Mouse (Mus musculus) liver, embryonic 11.5 days (tissue): ENCODE data around the gene Serpina7. TPM values are rescaled to one million over a fixed set of nuclear protein-coding genes. Genes with fewer than 3 reads are reported as not detected.

Source experiments
- ATAC-seq: fragments of 200-750 bp; cut with Nextera tagmentation; replicated peaks from 2 replicates; pipeline ENCODE4 v1.8.0; 2017; ENCODE audit warnings: moderate number of reproducible peaks, mild to moderate bottlenecking, moderate TSS enrichment, moderate library complexity; ENCODE audit not compliant: low FRiP score
- DNase-seq: peaks from one replicate; pipeline ENCODE4 v3.0.0-alpha.2; 2017; ENCODE audit warnings: low spot score
- H3K27ac ChIP-seq: fragments of 300-500 bp; sonication (generic); 2 replicates; pipeline ENCODE4 v1.5.1; 2014; ENCODE audit warnings: mild to moderate bottlenecking, low read depth, low read length, control low read depth
- H3K27me3 ChIP-seq: fragments of 300-500 bp; sonication (generic); replicated peaks from 2 replicates; pipeline ENCODE4 v1.6.1; 2014; ENCODE audit warnings: low read length, mixed read lengths; ENCODE audit not compliant: control insufficient read depth, insufficient read depth
- H3K36me3 ChIP-seq: fragments of 300-500 bp; sonication (generic); 2 replicates; pipeline ENCODE4 v1.6.1; 2014; ENCODE audit warnings: mild to moderate bottlenecking, low read length, moderate library complexity, mixed read lengths; ENCODE audit not compliant: control insufficient read depth, insufficient read depth
- H3K4me1 ChIP-seq: fragments of 300-500 bp; sonication (generic); replicated peaks from 2 replicates; pipeline ENCODE4 v1.6.1; 2014; ENCODE audit warnings: low read length, mixed read lengths; ENCODE audit not compliant: control insufficient read depth, insufficient read depth
- H3K4me2 ChIP-seq: fragments of 300-500 bp; sonication (generic); 2 replicates; pipeline ENCODE4 v1.6.1; 2014; ENCODE audit warnings: mild to moderate bottlenecking, control low read depth, moderate library complexity
- H3K4me3 ChIP-seq: fragments of 300-500 bp; sonication (generic); 2 replicates; pipeline ENCODE4 v1.5.1; 2014; ENCODE audit warnings: low read depth, low read length, control low read depth
- H3K9ac ChIP-seq: fragments of 300-500 bp; sonication (generic); 2 replicates; pipeline ENCODE4 v1.6.1; 2014; ENCODE audit warnings: low read depth, low read length, control low read depth
- H3K9me3 ChIP-seq: fragments of 300-500 bp; sonication (generic); 2 replicates; pipeline ENCODE4 v1.6.1; 2016; ENCODE audit warnings: low read length, inconsistent platforms, mixed read lengths; ENCODE audit not compliant: control insufficient read depth
- WGBS: fragments of 180-500 bp; shearing (Covaris S2); extraction: QIAGEN DNeasy Blood & Tissue Kit; methylation state at CpG from one replicate; pipeline ENCODE4 v1.1.7; 2014; 5-methylcytosine and 5-hydroxymethylcytosine counted together
- polyA plus RNA-seq: library from polyadenylated mRNA; unstranded; fragments of >200 nt; fragmentation: Nextera tagmentation; extraction: Ambion mirVana; gene quantifications from 2 replicates; pipeline ENCODE4 v1.2.1, GENCODE M21; 2014

Serpina7 gene
- polyA plus RNA-seq, 1 experiment from 2014 or later, result 0.90 TPM

DNA sequence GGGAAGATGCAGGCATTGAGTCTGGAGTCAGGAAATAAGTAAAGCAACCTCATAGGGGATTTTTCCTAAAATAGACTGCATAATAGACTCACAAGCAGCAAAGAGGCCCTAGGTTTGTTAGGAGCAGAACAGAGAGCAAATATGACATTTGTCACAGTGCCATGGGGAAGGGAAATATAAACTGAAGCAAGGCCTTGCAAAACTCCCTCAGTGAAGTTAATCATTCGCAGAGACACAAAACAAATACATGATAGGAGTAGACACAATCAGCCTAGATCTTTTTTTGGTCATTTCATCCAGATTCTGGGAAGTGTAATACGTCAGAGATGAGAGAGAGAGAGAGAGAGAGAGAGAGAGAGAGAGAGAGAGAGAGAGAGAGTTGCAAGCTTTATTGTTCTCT, 45.7 kb downstream of the Serpina7 start:
- no peaks in the 10 kb centered on the region for H3K36me3 ChIP-seq
- no peak overlapping the region for H3K4me2 ChIP-seq
- H3K4me3 ChIP-seq, result no peak overlapping the region
- no peak overlapping the region for H3K27ac ChIP-seq
- no peaks in the 10 kb centered on the region for H3K4me1 ChIP-seq
- 59% methylated on average over 2 of the region's 2 CpGs for WGBS
- ATAC-seq, result no peak
- H3K27me3 ChIP-seq, result no peaks in the 10 kb centered on the region
- no peaks in the 10 kb centered on the region for H3K9me3 ChIP-seq
- H3K9ac ChIP-seq, result no peak overlapping the region
- DNase-seq, result no peak

DNA sequence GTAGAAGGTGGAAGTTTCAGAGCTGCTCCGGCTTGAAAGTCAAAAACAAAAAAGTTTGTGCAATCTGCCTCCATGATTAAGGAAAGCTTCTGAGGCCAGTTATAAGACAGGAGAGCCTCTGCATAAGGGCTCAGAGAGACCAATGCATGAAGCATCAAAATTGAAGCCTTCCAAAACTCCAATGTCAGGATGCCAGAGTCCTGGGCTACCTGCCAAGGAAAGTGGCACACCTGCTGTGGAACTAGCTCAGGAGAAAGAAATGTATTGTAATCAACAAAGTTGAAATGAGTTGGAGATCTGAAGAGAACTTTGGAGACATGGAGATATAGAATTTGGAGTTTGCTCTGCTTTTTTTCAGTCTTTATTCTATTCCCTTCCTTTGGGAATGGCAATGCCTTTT, 47.4 kb downstream of the Serpina7 start:
- no peaks in the 10 kb centered on the region for H3K4me1 ChIP-seq
- no peak overlapping the region for H3K9ac ChIP-seq
- no peak overlapping the region for H3K4me2 ChIP-seq
- H3K27me3 ChIP-seq, result no peaks in the 10 kb centered on the region
- WGBS, result 89% methylated on average over 1 of the region's 1 CpGs
- no peaks in the 10 kb centered on the region for H3K36me3 ChIP-seq
- no peaks in the 10 kb centered on the region for H3K9me3 ChIP-seq
- no peak overlapping the region for H3K27ac ChIP-seq
- no peak overlapping the region for H3K4me3 ChIP-seq
- ATAC-seq (no peak), DNase-seq (no peak)

Other genes starting within 250 kb of the Serpina7 start
- 16.4 and 18.0 TPM in 2 replicates for gene Nrk, start 170.8 kb downstream of the Serpina7 start, polyA plus RNA-seq
- gene 4930513O06Rik, start 1.0 kb upstream of the Serpina7 start, polyA plus RNA-seq, result not detected in 2 replicates
- gene 4933428M09Rik, start 94.0 kb upstream of the Serpina7 start, polyA plus RNA-seq, result not detected in 2 replicates
- 10.9 and 13.7 TPM in 2 replicates for gene Mum1l1, start 124.8 kb upstream of the Serpina7 start, polyA plus RNA-seq
- 0.56 and 0.70 TPM in 2 replicates for gene Trap1a, start 248.4 kb upstream of the Serpina7 start, polyA plus RNA-seq